Mouse (Mus musculus) bone marrow macrophage, adult 2 months (primary cell): Measurements from ENCODE around the gene Iqce.

Source experiments
- CTCF ChIP-seq: IDR thresholded peaks from 2 replicates; pipeline ENCODE4 v1.5.1; 2012; ENCODE audit warnings: low read depth, mild to moderate bottlenecking, low read length, moderate library complexity
- POLR2A ChIP-seq: IDR thresholded peaks from 2 replicates; pipeline ENCODE4 v1.6.1; 2012; ENCODE audit warnings: mild to moderate bottlenecking, low read depth, low read length, borderline replicate concordance

- no peak for TF ChIP-seq POLR2A
- TF ChIP-seq CTCF = no peak
These were observed 20.1 kb downstream of the Iqce start for GRCm38 (mm10) chr5:140682113-140682512.
